Mouse (Mus musculus) subcutaneous adipose tissue, adult 2 months (tissue): Measurements from ENCODE around the gene Rangap1. TPM values are rescaled to one million over a fixed set of nuclear protein-coding genes. Genes with fewer than 3 reads are reported as not detected.

Source experiments
- polyA plus RNA-seq: library from polyadenylated mRNA; depleted of rRNA; stranded (reverse); fragments of >200 nt; gene quantifications from 2 replicates; pipeline ENCODE4 v1.2.3, GENCODE M21; 2012; ENCODE audit warnings: low replicate concordance; rRNA removed

Rangap1 gene
- 22.6 and 40.1 TPM in 2 replicates for polyA plus RNA-seq

GRCm38 (mm10) chr15:81744992-81745600, at the start of gene Rangap1, which contains the start of gene Zc3h7b:
Gene Rangap1, minus strand, starts transcription at chr15:81745530.
Gene Zc3h7b, plus strand, starts transcription at chr15:81745057.

GRCm38 (mm10) chr15:81697175-81697574, 48.2 kb downstream of the Rangap1 start, which contains the start of gene Chadl:
Gene Chadl, minus strand, starts transcription at chr15:81697287.

GRCm38 (mm10) chr15:81663697-81664561, 81.4 kb downstream of the Rangap1 start, which contains the start of gene L3mbtl2:
Gene L3mbtl2, plus strand, starts transcription at chr15:81663889.

Other genes with a start within 250 kb of the Rangap1 start
- 21.0 and 52.6 TPM in 2 replicates for gene Ep300, start 160.2 kb downstream of the Rangap1 start, polyA plus RNA-seq
- 14.6 and 18.1 TPM in 2 replicates for gene L3mbtl2, start 81.6 kb downstream of the Rangap1 start, polyA plus RNA-seq
- 3.9 and 7.4 TPM in 2 replicates for gene Chadl, start 48.2 kb downstream of the Rangap1 start, polyA plus RNA-seq
- gene Zc3h7b, start 473 bp downstream of the Rangap1 start, polyA plus RNA-seq, result 33.7 and 62.4 TPM in 2 replicates
- gene Tef, start 56.9 kb upstream of the Rangap1 start, polyA plus RNA-seq, result 62.7 and 76.8 TPM in 2 replicates
- 39.8 and 42.4 TPM in 2 replicates for gene Tob2, start 113.3 kb upstream of the Rangap1 start, polyA plus RNA-seq
- gene Phf5a, start 126.4 kb upstream of the Rangap1 start, polyA plus RNA-seq, result 40.8 and 53.1 TPM in 2 replicates
- gene Aco2, start 126.8 kb upstream of the Rangap1 start, polyA plus RNA-seq, result 461 and 738 TPM in 2 replicates
- 20.3 and 22.0 TPM in 2 replicates for gene Polr3h, start 180.7 kb upstream of the Rangap1 start, polyA plus RNA-seq
- gene Csdc2, start 191.2 kb upstream of the Rangap1 start, polyA plus RNA-seq, result 3.8 and 39.1 TPM in 2 replicates
- 109 and 124 TPM in 2 replicates for gene Pmm1, start 215.4 kb upstream of the Rangap1 start, polyA plus RNA-seq
- gene 1700029P11Rik, start 235.0 kb upstream of the Rangap1 start, polyA plus RNA-seq, result not detected in 2 replicates
- gene Xrcc6, start 242.3 kb upstream of the Rangap1 start, polyA plus RNA-seq, result 23.3 and 33.3 TPM in 2 replicates